Mouse (Mus musculus): Measurements from ENCODE around the gene U2surp. TPM values are rescaled to one million over a fixed set of nuclear protein-coding genes. Genes with fewer than 3 reads are reported as not detected.
"Not testable (repeated sequence)": the region's sequence is repeated elsewhere in the genome, so short reads cannot be mapped to it uniquely, and the experiment has no call there.

The U2surp gene
- total RNA-seq, 2 experiments from 2014 or later: 24.6 to 25.2 TPM

DNA sequence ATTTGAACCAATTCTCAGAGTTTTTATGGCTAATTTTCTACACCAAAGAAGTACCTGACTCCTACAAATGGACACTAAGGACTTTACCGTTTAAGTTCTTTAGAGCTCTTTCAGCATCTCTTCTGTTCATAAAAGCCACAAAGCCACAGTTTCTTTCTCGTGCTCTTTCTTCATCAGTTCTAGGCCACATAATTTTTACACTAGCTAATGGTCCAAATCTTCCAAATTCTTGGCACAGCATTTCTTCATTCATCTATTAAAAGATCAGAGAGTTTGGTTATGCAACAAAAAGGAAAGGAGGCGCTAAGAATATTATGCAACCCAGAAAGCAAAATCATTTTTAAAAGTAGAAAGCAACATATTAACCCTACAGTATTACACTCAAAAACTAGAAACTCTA is 21.8 kb downstream of the U2surp start:
- intact Hi-C loops (cut with DNase I; ENCODE audit: low total_unique reads): no loop called here
- DNase-seq: no peak

DNA sequence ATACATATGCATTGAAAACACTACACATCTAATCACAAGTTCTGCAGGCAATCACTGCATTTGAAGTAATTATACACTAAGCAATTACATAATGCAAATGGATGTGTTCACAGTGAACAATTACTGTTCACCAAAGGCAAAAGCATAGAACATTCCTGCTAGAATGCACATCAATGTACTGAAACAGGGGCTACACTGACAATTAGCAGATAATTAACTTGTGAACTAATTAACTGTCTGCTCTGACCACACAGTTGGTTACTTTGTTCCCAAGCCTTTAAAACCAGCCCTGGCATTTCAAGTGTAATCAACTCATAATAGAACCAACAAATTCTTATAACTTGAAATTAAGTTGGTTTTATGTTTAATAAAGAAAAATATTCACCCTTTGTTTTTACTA is 22.9 kb downstream of the U2surp start:
- intact Hi-C loops (cut with DNase I; ENCODE audit: low total_unique reads): no loop called here
- no peak for DNase-seq

GRCm38 (mm10) chr9:95479981-95480380 is 31.8 kb downstream of the U2surp start:
- intact Hi-C loops (cut with DNase I; ENCODE audit: low total_unique reads): no loop called here
- no peak for DNase-seq

DNA sequence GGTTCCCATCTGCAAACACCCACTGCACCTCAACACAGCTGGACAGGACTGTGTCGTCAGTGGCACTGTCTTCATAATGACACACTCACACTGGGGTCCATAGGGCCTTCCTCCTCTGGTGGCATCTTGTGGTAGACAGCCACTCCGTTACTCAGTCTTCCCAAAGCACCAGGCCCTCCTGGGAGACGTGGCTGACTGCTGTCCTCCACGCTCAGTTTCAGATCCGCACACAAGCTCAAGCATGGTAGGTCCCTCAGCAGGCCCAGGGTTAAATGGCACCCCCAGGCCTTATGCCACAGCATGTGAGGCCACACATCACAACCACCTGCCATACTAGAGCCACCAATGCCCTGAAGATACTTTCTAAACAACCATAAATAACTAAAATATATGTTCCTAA is 33.4 kb downstream of the U2surp start:
- no peak for DNase-seq
- intact Hi-C loops (cut with DNase I; ENCODE audit: low total_unique reads): no loop called here

DNA sequence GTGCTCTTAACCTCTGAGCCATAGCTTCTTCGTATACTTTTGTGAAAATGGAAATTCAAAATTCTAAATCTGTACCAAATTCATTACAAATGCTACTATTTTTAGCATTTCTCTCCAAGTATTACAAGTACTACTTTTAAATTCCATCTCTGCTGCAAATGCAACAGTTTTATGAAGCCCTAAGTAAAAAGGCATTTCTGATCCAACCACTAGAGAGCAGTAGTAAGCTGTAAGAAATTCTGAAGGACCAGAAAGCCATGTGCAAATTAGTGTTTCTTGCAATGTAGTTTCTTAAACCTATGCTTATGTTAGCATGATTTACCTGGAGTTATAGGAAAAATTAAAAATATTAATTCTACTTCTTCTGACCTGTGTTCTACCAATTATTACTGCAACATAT is 38.9 kb downstream of the U2surp start:
- DNase-seq: no peak
- intact Hi-C loops (cut with DNase I; ENCODE audit: low total_unique reads): no loop called here

DNA sequence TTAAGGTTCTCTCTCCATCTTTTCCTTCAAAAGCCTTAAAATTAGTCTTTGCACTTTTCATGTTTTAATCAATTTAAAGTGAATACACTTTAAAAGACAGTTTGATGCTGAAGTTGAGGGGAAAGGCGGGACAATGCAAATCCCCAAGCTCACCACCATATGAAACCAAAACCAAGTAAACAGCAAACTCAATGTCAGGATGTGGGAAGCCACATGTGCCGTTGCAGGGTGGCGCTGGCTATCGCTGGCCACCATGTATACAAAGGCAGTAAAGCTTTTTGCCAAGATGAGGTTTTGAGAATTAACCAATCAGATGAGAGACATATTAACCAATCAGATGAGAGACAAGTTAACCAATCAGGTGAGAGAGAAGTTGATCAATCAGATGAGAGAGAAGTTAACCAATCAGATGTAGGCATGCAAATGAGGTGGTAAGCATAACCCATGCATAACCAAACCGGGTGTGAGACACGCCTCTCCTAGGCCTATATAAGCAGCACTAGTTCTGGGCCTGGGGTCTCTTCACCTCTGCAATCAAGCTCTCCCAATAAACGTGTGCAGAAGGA is 42.7 kb downstream of the U2surp start:
- intact Hi-C loops (cut with DNase I; ENCODE audit: low total_unique reads); DNase-seq: not testable (repeated sequence)

GRCm38 (mm10) chr9:95464028-95464427 is 47.8 kb downstream of the U2surp start:
- intact Hi-C loops (cut with DNase I; ENCODE audit: low total_unique reads): no loop called here
- no peak for DNase-seq

DNA sequence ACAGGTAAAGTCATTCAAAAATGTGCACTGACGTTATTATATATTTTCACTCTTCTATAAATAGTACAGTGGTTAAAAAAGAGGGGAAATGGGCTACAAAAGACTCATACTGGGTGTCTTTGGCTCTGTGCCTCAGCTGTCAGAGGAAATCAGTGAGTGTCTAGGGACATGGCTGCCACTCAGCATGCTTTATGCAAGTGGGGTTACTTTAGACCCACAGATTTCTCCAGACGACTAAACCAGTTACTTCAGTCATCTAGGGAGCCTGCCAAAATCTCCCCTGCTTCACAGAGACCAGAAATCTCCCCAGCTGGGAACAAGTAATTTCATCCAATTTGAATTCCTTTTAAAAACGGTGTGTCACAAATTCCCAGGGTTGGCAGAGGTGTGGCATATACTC is 59.9 kb downstream of the U2surp start:
- no peak for DNase-seq
- intact Hi-C loops (cut with DNase I; ENCODE audit: low total_unique reads): loop anchor here (10.0 kb wide), 1 partner anchor 717 kb away; no protein-coding TSS in a partner anchor

- no peak for DNase-seq
- intact Hi-C loops (cut with DNase I; ENCODE audit: low total_unique reads): loop anchor here (10.0 kb wide), 1 partner anchor 716 kb away; no protein-coding TSS in a partner anchor
Measured at GRCm38 (mm10) chr9:95450586-95450985, 61.2 kb downstream of the U2surp start.

GRCm38 (mm10) chr9:95442321-95442731 is 69.5 kb downstream of the U2surp start:
- intact Hi-C loops (cut with DNase I; ENCODE audit: low total_unique reads): no loop called here

DNA sequence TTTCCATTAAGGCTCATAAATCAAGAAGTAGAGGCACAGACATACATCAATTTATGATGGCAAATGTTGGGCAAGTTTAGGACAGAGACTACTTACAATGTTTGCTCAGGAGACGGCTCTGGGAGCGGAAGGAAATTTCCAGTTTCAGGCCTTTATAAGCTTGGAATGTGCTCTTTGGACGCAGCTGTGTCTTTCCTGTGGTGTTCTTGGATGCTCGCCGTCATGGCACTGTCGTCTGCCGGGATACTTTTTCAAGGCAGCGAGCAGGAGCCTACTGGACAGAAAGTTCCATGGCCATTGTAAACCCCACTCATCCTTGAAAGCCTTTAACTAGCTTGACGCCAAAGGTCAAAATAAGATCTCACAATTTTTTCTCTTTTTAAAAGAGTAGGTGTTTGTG is 73.9 kb downstream of the U2surp start:
- intact Hi-C loops (cut with DNase I; ENCODE audit: low total_unique reads): no loop called here
- no peak for DNase-seq

More at GRCm38 (mm10) chr9:95442321-95442731, 69.5 kb downstream of the U2surp start:
- peak; percentile 18 for DNase-seq

DNA sequence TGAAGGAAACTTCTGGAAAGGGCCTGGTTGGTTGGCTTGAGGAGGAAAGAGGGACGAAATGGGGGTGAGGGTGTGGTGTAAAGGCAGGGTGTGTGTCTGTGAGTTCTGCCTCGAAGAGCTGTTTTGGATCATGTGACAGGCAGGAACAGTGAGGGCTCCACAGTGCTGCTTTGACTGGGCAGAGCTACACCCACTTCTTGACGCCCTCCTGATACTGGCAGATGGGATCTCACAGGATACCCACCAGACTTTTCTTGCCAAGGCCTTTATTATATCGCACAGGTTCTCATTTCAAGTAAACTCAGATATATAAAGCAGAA is 75.5 kb downstream of the U2surp start:
- no peak for DNase-seq
- intact Hi-C loops (cut with DNase I; ENCODE audit: low total_unique reads): no loop called here

DNA sequence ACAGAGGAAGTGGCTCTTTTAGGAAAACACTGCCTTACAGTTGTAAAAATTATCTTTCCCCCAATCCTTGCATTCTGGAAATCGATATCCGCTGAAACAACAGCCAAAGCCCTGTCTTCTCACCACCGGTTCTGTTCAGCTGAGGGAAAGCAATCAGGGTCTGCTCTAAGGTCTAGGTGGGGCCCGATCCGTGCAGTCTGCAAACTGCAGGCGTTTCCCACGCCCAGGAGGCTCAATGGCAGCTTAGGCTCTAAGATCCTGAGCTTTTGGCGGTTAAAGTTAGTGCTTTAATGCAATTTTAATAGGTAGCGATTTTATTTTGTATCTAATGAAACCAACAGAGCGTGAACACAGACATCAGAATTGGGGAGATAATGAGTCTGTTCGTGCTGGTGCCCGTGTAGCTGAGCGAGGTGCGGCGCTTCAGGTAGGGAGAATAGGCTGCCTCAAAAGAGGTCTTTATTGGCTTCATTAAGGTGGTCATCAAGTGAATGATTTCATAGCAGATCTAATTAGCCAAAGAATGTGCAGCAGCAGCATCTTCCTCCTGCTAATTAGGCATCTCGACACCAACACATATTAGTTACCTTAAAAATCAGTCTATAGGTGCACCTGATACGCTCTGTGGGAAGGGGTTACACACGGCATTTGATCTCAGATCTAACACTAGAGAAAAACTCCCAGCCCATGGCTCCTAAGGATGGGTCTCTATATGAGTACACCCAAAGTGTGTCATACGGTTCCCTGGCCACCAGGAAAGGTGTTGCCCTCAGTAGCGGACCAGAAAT is 76.1 kb downstream of the U2surp start:
- no peak for DNase-seq
- intact Hi-C loops (cut with DNase I; ENCODE audit: low total_unique reads): no loop called here

- intact Hi-C loops (cut with DNase I; ENCODE audit: low total_unique reads): no loop called here
- no peak for DNase-seq
Measured at GRCm38 (mm10) chr9:95428277-95428676, 83.5 kb downstream of the U2surp start.

- intact Hi-C loops (cut with DNase I; ENCODE audit: low total_unique reads): no loop called here
- DNase-seq: no peak
Measured at GRCm38 (mm10) chr9:95413911-95414310, 97.9 kb downstream of the U2surp start.

DNA sequence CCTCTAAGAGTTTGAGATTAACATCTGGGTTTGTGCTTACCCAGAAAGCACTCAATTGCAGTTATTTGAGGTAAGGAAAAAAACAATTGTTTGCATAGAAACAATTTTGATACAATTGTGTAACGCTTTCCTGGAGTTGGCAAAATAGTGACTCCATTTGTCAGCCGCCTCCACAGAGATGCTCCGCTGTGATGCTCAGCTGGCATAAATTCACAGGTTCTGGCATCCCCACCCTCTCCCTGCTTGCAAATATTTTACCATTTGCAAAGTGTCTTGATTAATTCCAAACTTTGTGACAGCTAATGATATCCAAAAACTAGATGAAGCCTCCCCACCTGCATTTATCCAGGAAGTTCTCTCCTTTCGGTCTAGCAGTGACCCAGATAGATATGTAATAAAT is 99.7 kb downstream of the U2surp start:
- intact Hi-C loops (cut with DNase I; ENCODE audit: low total_unique reads): no loop called here
- no peak for DNase-seq

DNA sequence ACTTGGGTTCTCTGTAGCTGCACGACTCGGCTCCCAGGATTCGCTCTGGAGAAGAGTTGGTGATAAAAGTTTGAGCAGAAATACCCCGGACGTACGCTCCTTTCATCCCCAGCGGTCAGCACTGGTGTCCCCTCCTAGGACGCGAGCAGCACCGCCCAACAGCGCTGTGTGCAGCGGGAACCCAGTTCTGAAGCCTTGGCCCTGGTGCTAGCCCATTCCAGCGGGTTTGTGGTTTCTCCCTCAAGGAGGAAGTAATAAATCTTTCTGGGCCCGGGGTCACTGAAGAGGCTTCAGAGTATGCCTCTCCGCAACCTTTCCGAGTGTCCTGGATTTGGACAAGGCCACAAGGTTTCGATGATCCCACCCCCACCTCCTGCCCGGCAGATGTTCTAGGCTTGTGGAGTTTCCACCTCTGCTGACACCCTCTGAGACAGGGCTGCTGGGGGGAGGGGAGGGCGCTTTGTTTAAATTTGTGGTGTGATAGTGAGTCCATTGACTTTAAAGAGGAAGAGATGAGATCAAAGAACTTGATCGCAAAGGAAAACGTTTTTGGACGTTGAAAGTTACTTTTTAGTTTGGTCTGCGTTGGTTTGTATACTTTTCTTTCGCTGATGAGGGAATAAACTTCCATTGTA is 104.1 kb downstream of the U2surp start:
- intact Hi-C loops (cut with DNase I; ENCODE audit: low total_unique reads): loop anchor here (5.0 kb wide), 1 partner anchor 665 kb away; no protein-coding TSS in a partner anchor
- peak; percentile 24 for DNase-seq

Measured in gastrocnemius, postnatal 14 days (tissue).